Mouse (Mus musculus): Measurements from ENCODE around the gene Arpp21. TPM values are rescaled to one million over a fixed set of nuclear protein-coding genes. Genes with fewer than 3 reads are reported as not detected.
A peak's percentile ranks its signal among the peaks of the same experiment; 100 is the strongest.

Gene Arpp21
- polyA plus RNA-seq, 1 experiment from 2014 or later: 0.82 TPM

DNA sequence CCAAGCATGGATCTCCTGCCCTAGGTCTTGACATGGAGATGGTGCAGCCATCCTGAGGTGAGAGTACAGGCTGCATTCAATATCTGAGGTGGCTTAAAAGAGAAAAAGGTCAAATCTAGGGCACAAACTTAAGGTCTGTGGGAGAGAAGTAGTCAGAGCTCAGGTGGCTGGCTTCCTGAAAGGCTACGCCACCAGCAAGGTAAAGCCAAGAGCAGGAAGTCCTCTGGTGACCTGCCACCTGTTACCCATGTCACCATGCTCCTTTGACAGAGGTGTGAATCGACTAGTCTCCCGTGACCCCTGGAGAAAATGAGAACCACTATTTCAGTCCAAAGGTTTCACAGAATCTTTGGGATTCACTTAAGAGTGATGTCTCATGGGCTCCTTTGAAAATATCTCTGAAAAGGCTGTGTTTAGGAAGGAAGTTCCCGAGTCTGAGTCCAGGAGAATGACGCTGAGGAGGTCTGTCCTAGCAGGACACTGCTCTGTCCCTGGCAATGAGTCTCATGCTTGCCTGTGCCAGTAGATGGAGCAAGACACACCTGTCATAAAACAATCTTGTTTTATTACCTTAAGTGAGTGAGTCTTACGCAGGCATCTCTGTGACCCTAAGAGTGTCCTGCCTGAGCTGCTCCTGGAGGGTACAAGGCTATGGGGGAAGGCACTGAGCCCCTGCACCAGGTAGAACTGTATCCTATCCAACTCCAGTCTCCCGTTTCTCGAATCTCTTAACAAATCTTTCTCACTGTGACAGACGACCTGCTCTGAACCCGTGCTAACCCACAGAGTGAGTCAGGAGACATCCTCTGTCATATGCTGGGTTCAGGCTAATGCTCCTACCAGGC, 22.1 kb downstream of the Arpp21 start:
- no peak overlapping the region for H3K4me2 ChIP-seq (replicated peaks; ENCODE audit: low read depth)
- H3K27ac ChIP-seq (ENCODE audit: low read depth, low read length): no peak overlapping the region
- 37% methylated on average over 10 of the region's 10 CpGs for WGBS
- no peaks in the 10 kb centered on the region for H3K36me3 ChIP-seq (ENCODE audit: control insufficient read depth, insufficient read depth)
- H3K4me3 ChIP-seq (ENCODE audit: low read depth, low read length): no peak overlapping the region
- H3K9ac ChIP-seq (ENCODE audit: low read depth, low read length): no peak overlapping the region
- H3K4me1 ChIP-seq (replicated peaks; ENCODE audit: control insufficient read depth, insufficient read depth, low read length): no peaks in the 10 kb centered on the region
- TF ChIP-seq CTCF (IDR thresholded peaks at IDR 0.05; ENCODE audit: low read depth): peak; percentile 64
- peak; percentile 54 for ATAC-seq
- H3K27me3 ChIP-seq (replicated peaks; ENCODE audit: control insufficient read depth, insufficient read depth, low read length): no peaks in the 10 kb centered on the region
- H3K9me3 ChIP-seq (ENCODE audit: control insufficient read depth): no peaks in the 10 kb centered on the region

DNA sequence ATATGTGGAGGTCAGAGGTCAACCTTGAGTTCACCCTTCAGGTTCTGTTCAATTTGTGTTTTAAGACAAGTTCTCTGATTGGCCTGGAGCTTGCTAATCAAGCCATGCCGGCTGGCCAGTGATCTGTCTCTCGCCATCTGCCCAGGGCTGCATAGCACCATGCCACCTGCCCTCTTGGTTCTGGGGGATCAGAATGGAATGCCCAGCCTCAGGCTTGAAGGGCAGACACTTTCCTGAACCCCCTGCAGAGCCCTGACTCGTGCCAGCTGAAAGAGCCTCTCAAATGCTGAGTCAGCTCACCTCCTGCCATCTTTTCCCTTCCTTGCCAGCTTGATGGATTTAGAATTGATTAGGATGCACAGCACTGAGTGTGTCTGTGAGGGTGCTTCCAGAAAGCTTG, 25.9 kb downstream of the Arpp21 start:
- no peaks in the 10 kb centered on the region for H3K27me3 ChIP-seq (replicated peaks; ENCODE audit: control insufficient read depth, insufficient read depth, low read length)
- H3K4me2 ChIP-seq (replicated peaks; ENCODE audit: low read depth): no peak overlapping the region
- no peak for ATAC-seq
- TF ChIP-seq CTCF (IDR thresholded peaks at IDR 0.05; ENCODE audit: low read depth): no peak
- no peak overlapping the region for H3K4me3 ChIP-seq (ENCODE audit: low read depth, low read length)
- no peaks in the 10 kb centered on the region for H3K36me3 ChIP-seq (ENCODE audit: control insufficient read depth, insufficient read depth)
- H3K27ac ChIP-seq (ENCODE audit: low read depth, low read length): no peak overlapping the region
- no peaks in the 10 kb centered on the region for H3K4me1 ChIP-seq (replicated peaks; ENCODE audit: control insufficient read depth, insufficient read depth, low read length)
- no peak overlapping the region for H3K9ac ChIP-seq (ENCODE audit: low read depth, low read length)
- no peaks in the 10 kb centered on the region for H3K9me3 ChIP-seq (ENCODE audit: control insufficient read depth)
- 68% methylated on average over 3 of the region's 3 CpGs for WGBS

- H3K9ac ChIP-seq (ENCODE audit: low read depth, low read length): no peak overlapping the region
- H3K27ac ChIP-seq (ENCODE audit: low read depth, low read length): no peak overlapping the region
- no peaks in the 10 kb centered on the region for H3K4me1 ChIP-seq (replicated peaks; ENCODE audit: control insufficient read depth, insufficient read depth, low read length)
- H3K36me3 ChIP-seq (ENCODE audit: control insufficient read depth, insufficient read depth): no peaks in the 10 kb centered on the region
- no peak for TF ChIP-seq CTCF (IDR thresholded peaks at IDR 0.05; ENCODE audit: low read depth)
- no peak for ATAC-seq
- no peak overlapping the region for H3K4me2 ChIP-seq (replicated peaks; ENCODE audit: low read depth)
- WGBS: 33% methylated on average over 4 of the region's 4 CpGs
- H3K4me3 ChIP-seq (ENCODE audit: low read depth, low read length): no peak overlapping the region
- no peaks in the 10 kb centered on the region for H3K9me3 ChIP-seq (ENCODE audit: control insufficient read depth)
- no peaks in the 10 kb centered on the region for H3K27me3 ChIP-seq (replicated peaks; ENCODE audit: control insufficient read depth, insufficient read depth, low read length)
Measured at GRCm38 (mm10) chr9:112207767-112208166, 28.0 kb downstream of the Arpp21 start.

DNA sequence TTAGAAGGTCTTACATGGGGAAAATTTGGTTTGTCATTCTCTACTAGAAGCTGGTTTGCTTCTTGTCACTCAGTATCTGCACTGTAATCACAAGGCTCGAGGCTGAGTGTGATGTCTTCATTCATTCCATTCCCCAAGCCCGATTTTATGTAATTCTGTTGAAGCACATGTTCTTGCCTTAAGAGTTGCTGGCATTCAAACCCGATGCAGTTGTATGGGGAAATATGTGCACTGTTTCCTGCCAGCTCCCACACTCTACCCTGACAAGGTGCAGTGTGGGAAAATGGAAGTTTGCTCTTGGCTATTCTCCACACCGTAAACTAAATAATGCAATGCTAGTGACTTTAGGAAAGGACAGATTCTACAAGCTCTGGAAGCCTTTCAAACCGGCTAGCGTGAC, 37.4 kb downstream of the Arpp21 start:
- H3K4me1 ChIP-seq (replicated peaks; ENCODE audit: control insufficient read depth, insufficient read depth, low read length): no peaks in the 10 kb centered on the region
- WGBS: 82% methylated on average over 6 of the region's 6 CpGs
- no peak for ATAC-seq
- H3K27ac ChIP-seq (ENCODE audit: low read depth, low read length): no peak overlapping the region
- no peaks in the 10 kb centered on the region for H3K36me3 ChIP-seq (ENCODE audit: control insufficient read depth, insufficient read depth)
- no peak overlapping the region for H3K4me2 ChIP-seq (replicated peaks; ENCODE audit: low read depth)
- H3K27me3 ChIP-seq (replicated peaks; ENCODE audit: control insufficient read depth, insufficient read depth, low read length): no peaks in the 10 kb centered on the region
- no peaks in the 10 kb centered on the region for H3K9me3 ChIP-seq (ENCODE audit: control insufficient read depth)
- H3K9ac ChIP-seq (ENCODE audit: low read depth, low read length): no peak overlapping the region
- TF ChIP-seq CTCF (IDR thresholded peaks at IDR 0.05; ENCODE audit: low read depth): no peak
- no peak overlapping the region for H3K4me3 ChIP-seq (ENCODE audit: low read depth, low read length)

GRCm38 (mm10) chr9:112194049-112194448, 41.7 kb downstream of the Arpp21 start:
- ATAC-seq: no peak
- Histone ChIP-seq H3K36me3 (ENCODE audit: control insufficient read depth, insufficient read depth) (no peaks in the 10 kb centered on the region), H3K4me1 (replicated peaks; ENCODE audit: control insufficient read depth, insufficient read depth, low read length) (no peaks in the 10 kb centered on the region), H3K9ac (ENCODE audit: low read depth, low read length) (no peak overlapping the region), H3K27ac (ENCODE audit: low read depth, low read length) (no peak overlapping the region), H3K9me3 (ENCODE audit: control insufficient read depth) (no peaks in the 10 kb centered on the region), H3K4me3 (ENCODE audit: low read depth, low read length) (no peak overlapping the region), H3K4me2 (replicated peaks; ENCODE audit: low read depth) (no peak overlapping the region), H3K27me3 (replicated peaks; ENCODE audit: control insufficient read depth, insufficient read depth, low read length) (no peaks in the 10 kb centered on the region)
- TF ChIP-seq CTCF (IDR thresholded peaks at IDR 0.05; ENCODE audit: low read depth): no peak

DNA sequence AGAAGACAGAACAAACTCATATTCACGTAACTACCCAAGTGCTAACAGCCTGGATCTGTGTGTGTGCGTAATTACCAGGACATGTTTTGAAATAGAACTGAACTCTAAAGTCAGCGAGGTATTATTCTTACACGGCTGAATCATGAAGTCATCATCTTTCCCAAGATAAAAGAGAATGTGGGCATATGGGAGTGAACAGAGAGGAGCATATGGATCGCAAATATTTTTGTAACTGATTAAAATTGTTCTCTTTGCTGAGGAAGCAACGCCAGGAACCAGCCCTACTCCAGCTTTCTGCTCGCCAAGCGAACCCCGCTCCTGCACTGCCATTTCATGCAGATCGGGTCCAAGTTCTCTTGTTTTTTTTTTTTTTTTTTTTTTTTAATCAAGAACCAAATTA, 46.3 kb downstream of the Arpp21 start:
- no peaks in the 10 kb centered on the region for H3K4me1 ChIP-seq (replicated peaks; ENCODE audit: control insufficient read depth, insufficient read depth, low read length)
- WGBS: 86% methylated on average over 10 of the region's 10 CpGs
- no peak overlapping the region for H3K4me3 ChIP-seq (ENCODE audit: low read depth, low read length)
- H3K27ac ChIP-seq (ENCODE audit: low read depth, low read length): no peak overlapping the region
- H3K4me2 ChIP-seq (replicated peaks; ENCODE audit: low read depth): no peak overlapping the region
- H3K36me3 ChIP-seq (ENCODE audit: control insufficient read depth, insufficient read depth): no peaks in the 10 kb centered on the region
- TF ChIP-seq CTCF (IDR thresholded peaks at IDR 0.05; ENCODE audit: low read depth): no peak
- no peak overlapping the region for H3K9ac ChIP-seq (ENCODE audit: low read depth, low read length)
- H3K27me3 ChIP-seq (replicated peaks; ENCODE audit: control insufficient read depth, insufficient read depth, low read length): no peaks in the 10 kb centered on the region
- ATAC-seq: no peak
- H3K9me3 ChIP-seq (ENCODE audit: control insufficient read depth): no peaks in the 10 kb centered on the region

Measured in intestine, postnatal 0 days (tissue).